Mouse (Mus musculus): ENCODE data around the gene Cnnm2.

Gene Cnnm2

DNA sequence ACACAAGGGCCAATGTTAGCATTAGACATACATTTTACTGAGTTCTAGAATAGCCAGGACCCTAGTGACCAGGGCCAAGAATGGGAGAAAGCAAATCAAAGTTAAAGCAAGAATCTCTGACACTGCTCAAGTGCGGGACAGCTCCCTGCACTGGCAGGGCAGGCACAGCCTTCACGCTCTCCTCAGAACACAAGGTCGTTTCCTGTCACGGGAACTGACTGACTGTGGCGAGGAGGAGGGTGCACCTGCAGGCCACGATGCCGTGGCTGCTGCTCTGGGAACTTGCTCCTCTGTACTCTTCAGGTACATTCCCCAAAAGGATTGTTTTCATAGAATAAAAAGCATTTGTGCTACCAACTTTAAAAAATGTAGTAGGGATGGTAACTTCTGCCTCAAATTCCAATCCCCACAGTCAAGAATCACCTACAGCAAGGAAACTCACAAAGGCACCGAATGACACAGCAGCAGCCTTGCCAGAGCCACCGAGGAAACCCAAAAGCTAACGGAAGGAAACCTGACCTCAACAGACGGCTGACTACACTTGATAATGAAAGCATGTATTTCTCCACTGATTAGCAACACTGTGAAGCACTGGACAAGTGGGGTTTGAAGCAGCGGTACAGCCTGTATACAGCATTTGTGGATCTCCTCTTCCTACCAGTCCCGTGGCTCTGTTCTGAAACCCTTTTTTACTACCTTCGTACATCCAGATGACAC is 126.6 kb downstream of the Cnnm2 start:
- DNase-seq (ENCODE audit: low spot score) = no peak

DNA sequence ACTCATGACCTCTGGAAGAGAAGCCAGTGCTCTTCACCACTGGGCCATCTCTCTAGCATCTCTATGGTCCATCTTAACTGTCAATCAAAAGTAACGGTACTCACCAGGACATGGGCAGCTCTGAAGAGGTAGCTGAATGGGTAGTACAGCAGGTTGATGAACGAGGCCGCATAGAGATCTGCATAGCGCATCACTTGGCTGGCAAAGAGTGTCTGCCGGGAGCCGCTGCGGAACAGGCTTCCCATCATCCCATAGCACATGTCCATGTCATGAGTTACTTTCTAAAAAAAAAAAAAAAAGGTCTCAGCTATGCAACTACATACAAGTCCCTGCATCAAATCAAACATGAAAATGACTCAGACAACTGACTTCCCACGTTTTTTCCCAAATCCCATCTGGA is 128.3 kb downstream of the Cnnm2 start:
- DNase-seq (ENCODE audit: low spot score) = no peak

DNA sequence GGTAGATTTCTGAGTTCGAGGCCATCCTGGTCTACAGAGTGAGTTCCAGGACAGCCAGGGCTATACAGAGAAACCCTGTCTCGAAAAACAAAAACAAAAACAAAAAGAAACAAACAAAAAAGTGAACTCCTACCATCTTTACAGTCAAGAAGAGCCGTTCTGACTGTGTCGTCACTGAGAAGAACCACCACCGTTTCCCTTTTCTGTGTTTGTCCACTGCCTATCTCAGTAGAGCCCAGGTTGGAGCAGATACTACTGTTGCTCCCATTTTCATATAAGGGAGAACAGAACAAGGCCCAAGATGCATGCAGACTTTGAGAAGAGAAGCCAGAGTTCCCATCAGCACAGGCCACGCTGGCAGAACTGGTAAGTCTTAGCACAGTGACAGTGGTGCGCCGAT is 129.3 kb downstream of the Cnnm2 start:
- no peak for DNase-seq (ENCODE audit: low spot score)

DNA sequence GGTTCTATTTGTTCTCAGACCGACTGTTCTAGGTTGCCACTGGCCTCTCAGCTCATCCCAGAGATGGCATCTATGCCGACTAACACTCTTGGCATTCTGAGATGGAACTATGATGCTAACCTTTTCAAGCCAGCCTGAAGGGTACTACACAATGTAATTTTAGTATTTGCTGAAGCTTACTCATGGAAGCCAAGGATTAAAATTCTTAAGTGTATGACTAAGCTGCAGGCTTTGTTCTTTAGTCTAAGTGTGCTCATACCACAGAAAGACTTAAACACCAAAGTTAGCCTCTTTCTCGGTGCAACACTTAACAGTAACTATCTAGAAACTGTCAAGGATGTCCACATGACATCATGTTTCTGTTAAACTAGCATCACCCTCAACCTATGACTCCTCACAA is 131.5 kb downstream of the Cnnm2 start:
- DNase-seq (ENCODE audit: low spot score) = no peak

DNA sequence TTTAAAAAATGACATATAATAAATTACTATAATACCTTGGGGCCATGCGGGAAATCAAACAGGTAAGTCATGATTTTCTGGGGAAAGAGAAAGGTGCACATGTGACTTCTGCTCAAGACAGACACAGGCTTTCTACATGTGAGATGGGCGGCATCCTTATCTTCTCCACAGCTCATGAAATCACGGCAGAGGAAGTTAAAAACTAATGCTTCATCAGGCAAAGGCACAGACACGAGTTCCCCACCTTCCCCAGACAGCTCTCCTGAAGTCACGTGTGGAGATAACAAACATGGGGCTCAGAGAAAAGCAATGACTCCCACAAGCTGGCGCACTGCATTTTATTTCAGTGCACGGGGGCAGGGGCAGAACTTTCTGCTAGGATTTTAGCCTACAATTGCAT is 132.1 kb downstream of the Cnnm2 start:
- DNase-seq (ENCODE audit: low spot score) = no peak

DNA sequence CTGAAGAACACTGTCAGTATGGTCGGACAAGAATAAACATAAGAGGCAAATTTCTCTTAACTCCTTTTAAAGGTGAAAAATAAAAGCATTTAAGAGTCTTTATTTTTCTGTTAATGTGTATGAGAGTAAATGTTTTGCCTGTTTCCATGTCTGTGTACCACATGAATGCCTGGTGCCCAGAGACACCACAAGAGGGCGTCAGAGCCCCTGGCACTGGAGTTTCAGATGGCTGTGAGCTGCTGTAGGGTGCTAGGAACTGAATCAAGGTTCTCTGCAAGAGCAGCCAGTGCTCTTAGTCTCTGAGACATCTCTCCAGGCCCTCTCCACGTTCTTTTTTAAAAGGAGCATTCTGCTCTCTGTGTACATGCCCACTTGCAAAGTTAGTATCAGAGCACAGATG is 135.7 kb downstream of the Cnnm2 start:
- DNase-seq (ENCODE audit: low spot score) = no peak

DNA sequence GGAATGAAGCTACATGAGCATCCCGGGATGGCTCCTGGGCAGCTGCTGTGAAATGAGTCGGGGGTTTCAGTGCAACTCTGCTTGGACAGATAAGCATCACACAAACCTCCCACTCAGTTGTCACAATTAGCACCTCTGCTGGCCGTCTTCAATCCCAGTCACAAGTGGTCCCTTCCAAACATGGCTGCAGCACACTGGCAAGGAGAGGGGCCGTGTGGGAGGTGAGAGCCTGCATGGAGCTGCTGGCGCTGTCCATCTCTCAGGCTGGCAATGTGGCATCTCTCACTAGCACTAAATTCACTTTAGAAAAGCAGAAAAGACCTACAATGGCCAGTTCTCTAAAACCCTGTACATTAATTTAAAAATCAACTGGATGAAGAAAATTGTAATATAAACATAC is 136.8 kb downstream of the Cnnm2 start:
- DNase-seq (ENCODE audit: low spot score) = no peak

DNA sequence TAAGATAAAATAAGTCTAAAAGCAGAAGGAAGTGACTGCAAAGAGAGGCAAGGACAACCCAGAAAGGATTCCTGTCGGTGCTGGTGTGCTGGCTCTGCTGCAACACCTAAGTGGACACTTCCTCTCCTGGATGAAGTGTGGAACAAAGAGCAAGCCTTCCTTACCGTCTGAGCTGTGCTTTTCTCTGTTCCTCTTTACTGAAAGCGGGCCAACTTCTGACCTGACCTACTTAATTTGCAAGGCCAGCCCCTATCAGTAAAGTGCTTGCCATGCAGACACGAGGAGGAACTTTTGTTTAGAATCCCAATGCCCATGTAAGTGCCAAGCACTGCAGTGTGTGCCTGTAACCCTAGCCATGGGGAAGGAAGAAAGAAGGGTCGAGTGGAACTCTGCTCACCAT is 137.9 kb downstream of the Cnnm2 start:
- DNase-seq (ENCODE audit: low spot score) = no peak

DNA sequence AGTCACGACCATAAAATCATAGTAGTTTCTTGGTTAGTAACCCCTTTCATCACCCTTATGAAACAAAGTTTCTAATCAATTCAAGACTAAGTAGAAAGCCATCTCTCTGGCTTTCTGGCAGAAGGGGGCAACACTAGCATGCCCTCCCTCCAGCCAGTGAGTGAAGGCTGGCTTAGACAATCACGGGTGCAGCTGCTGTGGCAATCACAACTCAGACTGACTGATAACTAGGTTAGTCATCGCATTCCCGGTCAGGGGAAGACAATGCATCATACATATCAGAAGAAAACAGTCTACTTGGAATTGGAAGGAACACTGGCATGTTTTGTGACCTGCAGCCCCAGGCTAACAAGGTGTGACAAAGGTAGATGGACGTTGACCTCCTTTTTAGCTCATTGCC is 138.5 kb downstream of the Cnnm2 start:
- no peak for DNase-seq (ENCODE audit: low spot score)

DNA sequence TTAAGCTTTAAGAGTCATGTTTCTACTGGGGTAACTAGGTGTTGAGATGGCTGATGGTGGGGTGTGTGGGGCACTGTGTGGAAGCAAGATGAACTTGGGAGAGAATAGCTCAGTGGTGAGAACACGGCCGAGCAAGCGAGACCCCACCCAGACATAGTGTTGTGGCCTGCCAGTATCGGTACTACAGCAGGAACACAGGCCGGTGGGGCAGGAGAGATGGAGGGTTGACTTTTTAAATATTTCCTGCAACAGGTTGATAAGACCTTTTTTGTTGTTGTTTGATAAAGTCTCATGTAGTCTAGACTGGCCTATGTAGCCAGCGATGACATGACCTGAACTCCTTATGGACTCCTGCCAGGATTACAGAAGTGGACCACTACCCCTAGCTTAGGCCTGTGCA is 139.4 kb downstream of the Cnnm2 start:
- DNase-seq (ENCODE audit: low spot score) = no peak

DNA sequence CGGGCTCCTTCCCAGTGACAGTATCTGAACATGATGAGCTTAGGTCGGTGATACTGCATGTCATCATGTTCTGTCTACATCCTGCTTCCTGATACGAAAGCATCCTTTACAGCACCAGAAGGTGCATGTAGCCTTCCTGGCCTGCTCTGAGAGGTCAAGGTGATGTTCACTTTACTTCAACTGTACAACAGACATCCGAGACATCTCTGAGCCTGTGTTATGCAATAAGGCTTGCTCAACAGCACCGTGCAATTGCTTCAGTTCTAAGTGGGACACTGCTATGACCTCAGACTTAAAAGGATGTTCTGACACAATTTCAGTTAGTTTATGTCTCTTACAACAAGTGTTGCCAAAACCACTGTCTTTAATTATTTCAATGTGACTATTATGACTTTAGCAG is 139.9 kb downstream of the Cnnm2 start:
- DNase-seq (ENCODE audit: low spot score) = no peak

DNA sequence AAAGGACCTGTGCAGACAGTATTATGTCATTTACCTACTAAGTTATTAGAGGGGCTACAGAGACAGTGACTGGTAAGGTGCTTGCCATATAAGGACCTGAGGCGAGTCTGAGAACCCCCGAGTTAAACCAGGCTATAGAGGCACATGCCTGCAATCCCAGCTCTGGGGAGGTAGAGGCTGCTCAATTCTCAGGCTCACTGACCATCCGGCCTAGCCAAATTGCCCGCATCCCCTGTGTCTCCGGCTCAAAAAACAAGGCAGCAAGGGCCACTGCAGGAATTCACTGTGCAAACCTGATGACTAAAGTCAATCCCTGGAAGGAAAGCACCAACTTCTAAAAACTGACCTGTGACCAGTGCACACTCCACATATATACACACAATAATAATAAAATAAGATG is 142.0 kb downstream of the Cnnm2 start:
- no peak for DNase-seq (ENCODE audit: low spot score)

DNA sequence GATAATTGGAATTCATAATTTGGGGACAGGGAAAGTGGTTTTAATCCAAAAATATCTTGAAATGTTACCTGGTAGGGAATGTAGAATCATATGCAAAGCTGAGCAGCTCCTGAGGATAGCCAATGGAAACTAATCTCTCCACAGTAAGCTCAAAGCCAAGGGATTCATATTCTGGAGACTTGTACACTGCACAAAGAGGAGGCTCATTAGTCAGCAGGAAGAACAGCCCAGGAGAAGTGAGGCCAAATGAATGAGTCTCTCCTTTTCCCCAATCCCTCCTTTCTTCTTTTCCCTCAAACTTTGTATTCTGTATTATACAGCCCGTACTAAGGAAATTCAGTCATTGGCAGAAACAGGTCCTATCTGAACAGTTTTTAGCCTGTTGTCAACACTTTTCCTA is 143.5 kb downstream of the Cnnm2 start:
- no peak for DNase-seq (ENCODE audit: low spot score)

DNA sequence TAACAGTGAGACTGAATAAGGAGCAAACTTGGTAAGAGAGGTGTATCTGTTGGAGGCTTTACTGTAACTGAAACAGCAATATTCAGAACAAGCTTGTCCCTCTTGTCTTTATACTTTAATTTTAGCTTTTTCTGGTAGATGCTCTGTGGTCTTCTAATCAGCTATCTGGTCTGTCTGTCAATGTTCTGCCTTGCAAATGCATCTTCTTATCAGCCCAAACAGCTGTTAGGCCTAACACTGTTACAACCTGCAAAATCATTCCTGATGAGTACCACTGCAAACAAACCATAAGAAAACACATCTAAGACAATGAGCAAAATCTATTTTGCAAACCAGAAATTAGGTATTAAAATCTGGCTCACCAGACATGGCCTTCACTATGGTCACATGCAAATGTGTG is 144.0 kb downstream of the Cnnm2 start:
- no peak for DNase-seq (ENCODE audit: low spot score)

DNA sequence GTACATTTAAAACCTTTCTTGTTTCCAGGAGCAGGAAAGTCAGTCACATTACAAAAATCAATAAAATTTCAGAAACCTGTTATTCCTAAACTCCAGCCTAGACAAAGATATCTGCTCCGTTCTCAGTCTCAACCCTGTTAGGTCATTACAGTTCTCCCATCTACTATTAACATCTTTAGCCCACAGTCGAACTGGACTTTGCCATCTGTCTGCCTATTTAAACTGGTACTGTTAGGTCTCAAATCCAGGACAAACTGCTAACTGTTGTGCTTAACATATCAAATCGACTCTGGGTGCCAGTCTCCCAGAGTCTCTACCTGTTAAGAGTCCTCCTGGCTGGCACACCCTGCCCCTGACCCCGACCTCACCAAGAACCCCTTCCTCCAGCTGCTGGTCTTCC is 144.6 kb downstream of the Cnnm2 start:
- no peak for DNase-seq (ENCODE audit: low spot score)

DNA sequence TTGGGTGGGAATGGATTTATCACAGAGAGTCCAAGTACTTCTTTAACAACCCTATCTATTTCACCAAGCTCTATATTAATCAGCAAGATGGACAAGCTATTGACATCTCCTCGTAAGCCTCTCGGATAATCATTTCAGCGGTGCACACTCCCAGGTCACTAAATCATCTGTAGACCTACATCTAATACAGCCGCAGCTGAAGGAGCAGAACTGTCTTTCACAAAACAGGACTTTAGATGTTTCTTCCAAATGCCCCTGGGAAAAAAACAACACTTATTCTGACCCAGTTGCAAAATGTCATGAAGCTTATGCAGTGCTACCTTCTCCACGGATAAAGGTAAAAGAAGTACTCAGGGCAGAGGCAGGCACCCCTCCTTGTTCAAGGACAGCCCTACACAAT is 146.8 kb downstream of the Cnnm2 start:
- DNase-seq (ENCODE audit: low spot score) = no peak

DNA sequence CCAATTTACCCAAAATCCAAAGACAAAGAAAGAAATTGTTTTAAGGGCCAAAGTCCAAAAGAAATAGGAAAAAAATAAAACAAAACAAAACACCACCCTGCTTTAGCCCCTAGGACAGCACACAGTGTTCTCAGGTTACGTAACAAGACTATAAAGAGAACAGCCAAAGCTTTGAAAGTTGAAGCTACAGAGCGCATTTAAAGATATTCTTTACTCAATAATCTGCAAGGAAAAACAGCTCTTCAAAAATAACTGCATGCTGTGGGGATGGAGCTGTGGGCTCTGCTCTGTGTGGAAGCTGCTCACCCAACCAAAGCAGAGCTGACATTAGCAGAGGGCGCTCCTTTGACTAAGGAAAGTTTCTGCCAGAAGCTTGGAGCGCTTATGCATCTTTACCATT is 147.6 kb downstream of the Cnnm2 start:
- DNase-seq (ENCODE audit: low spot score) = no peak

DNA sequence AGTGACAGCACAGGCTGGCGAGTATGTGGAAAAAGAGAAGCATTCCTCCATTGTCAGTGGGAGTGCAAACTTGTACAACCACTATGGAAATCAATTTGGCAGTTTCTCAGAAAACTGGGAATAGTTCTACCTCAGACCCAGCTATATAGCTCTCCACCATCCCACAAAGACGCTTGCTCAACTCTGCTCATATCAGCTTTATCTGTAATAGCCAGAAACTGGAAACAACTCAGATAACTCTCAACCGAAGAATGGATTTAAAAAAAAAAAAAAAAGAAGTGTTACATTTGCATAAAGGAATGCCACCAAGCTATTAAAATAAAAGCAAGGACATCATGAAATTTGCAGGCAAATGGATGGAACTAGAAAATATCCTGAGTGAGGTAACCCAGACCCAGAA is 150.1 kb downstream of the Cnnm2 start:
- DNase-seq (ENCODE audit: low spot score) = no peak

DNA sequence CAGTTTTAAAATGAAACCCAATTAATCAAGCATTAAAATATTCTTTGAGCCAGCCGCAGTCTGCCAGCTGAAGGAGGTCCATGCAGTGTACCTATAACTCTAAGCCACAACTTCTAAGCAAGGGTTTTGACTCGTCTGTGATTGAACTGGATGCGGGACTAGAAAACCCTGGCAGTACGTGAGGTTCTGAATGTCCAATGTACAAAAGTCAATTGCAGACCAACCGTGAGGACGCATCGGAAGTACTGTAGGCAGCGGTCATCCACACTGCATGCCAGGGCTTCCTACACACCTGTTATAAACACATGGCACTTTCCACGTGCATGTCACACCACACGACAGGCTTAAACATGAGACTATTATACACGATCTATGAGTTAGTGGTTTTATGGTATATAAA is 152.2 kb downstream of the Cnnm2 start:
- DNase-seq (ENCODE audit: low spot score) = no peak

DNA sequence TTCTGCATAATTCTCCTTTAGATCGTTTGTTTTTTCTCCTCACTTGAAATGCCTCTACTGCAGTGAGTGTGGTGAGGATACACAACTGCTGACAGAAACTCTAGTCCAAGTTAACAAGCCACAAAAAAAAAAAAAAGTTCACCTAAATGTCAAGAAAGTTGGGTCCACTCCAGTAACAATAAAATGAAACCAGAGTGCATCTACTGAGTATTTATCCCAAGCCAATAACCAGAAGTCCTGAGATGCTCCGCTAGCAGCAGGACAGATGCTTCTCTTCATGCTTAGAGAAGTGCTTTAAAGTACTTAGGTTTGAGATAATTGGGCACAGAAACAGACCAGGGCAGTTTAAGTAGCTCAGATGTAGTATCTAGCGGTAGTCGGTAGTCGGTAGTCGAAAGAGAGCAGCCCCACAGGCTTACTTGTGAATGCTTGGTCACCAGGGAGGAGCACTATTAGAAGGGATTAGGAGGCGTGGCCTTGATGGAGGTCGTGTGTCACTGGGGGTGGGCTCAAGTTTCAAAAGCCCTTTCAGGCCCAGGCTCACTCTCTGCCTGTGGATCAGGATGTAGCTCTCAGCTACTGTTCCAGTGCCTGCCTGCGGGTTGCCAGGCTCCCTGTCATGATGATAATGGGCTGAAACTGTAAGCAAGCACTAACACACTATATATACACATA is 154.1 kb downstream of the Cnnm2 start:
- DNase-seq (ENCODE audit: low spot score) = no peak

DNA sequence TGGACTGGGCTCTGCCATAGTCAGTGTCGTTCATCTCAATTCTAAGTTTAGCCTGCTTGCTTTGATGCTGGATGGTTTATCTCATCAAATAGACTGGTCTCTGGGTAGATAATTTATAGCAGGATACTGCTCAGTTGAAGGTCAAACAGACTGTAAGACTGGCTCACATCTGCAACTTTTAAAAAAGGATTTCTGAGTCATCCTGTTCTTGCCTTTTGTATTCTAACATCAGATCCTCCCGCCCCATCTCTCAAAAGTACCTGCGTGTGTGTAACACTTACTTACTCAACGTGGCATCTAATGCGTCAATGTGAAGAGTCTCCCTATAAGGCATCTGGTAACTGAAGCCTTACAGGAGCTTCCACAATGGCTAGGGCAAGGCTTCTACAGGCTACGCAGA is 159.2 kb downstream of the Cnnm2 start:
- DNase-seq (ENCODE audit: low spot score) = no peak

DNA sequence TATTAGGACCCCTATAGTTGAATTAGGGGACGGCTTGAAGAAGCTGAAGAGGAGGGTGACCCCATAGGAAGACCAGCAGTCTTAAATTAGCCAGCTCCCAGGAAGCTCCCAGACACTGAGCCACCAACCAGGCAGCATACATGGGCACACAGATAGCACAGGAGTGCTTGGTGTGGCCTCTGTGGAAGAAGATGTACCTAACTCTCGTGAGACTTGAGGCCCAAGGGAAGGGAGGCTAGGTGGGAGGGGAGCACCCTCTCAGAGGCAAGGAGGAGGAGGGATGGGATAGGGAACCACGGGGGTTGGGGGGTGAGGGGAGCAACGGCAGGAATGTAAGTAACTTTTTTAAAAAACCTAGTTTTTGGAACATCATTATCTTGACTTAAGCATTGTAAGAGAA is 165.0 kb downstream of the Cnnm2 start:
- DNase-seq (ENCODE audit: low spot score) = no peak

DNA sequence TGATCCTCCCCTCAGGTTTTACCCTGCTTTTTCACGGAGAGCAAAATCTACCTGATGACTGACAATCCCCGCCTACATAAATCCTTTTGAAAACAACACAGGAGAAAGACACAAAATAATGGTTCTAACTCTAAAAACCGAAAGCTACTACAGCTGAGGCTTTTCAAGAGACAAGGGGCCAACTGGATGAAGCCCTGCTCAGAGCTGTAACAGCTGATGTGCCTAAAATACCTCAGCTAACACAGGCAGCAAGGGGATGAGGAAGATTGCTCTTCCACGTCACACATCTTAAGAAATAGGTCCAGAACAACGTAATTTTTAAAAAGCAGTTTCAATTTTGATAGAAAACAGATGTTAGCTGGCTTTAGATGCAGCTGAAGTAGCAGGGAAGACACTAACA is 165.6 kb downstream of the Cnnm2 start:
- DNase-seq (ENCODE audit: low spot score) = no peak

DNA sequence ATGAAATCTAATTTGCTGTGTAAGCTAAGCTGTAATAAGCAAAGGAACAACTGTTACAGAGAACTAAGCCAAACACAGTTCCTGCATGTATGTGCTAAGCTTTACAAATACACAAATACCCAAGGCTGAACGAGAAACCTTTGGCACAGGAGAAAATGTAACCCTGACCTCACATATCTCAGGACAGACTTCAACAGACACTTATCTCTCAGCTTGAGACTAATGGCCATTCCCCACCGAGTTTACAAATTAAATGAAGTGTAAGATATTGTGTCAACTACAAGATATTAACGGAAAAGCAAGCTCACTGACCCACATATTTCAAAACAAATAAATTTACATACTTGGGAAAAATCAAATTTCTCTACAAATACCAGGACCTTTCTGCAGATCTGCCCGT is 166.7 kb downstream of the Cnnm2 start:
- no peak for DNase-seq (ENCODE audit: low spot score)

Data from layer of hippocampus, adult 9-10 months (tissue).